Mouse (Mus musculus): Measurements from ENCODE around the gene Senp3.

GRCm38 (mm10) chr11:69662213-69662966, 19.5 kb downstream of the Senp3 start, which contains the start of gene Mpdu1:
- TF ChIP-seq CTCF (IDR thresholded peaks at IDR 0.05; ENCODE audit: insufficient read depth, low read depth, low read length) (no peak), POLR2A (IDR thresholded peaks at IDR 0.05; ENCODE audit: insufficient read depth, low read depth, low read length) (peak; percentile 85)
